Mouse (Mus musculus) limb, embryonic 14.5 days (tissue): ENCODE measurements around the gene Slc26a1. TPM values are rescaled to one million over a fixed set of nuclear protein-coding genes. Genes with fewer than 3 reads are reported as not detected.

Experiments
- ATAC-seq: fragments of 200-750 bp; cut with Nextera tagmentation; 2 replicates; pipeline ENCODE4 v1.8.0; 2017; ENCODE audit warnings: low read depth, moderate number of reproducible peaks, moderate TSS enrichment; ENCODE audit not compliant: low FRiP score
- DNase-seq: peaks from one replicate; pipeline ENCODE4 v3.0.0-alpha.2; 2015; ENCODE audit warnings: low spot score
- H3K27ac ChIP-seq: fragments of 300-500 bp; sonication (generic); replicated peaks from 2 replicates; pipeline ENCODE4 v1.5.1; 2014; ENCODE audit warnings: low read depth, mild to moderate bottlenecking, low read length, moderate library complexity, mixed read lengths
- H3K27me3 ChIP-seq: fragments of 300-500 bp; sonication (generic); 2 replicates; pipeline ENCODE4 v1.6.1; 2014; ENCODE audit warnings: low read length, mixed read lengths; ENCODE audit not compliant: control insufficient read depth, insufficient read depth
- H3K36me3 ChIP-seq: fragments of 300-500 bp; sonication (generic); 2 replicates; pipeline ENCODE4 v1.6.1; 2014; ENCODE audit warnings: mild to moderate bottlenecking, low read length, moderate library complexity, mixed read lengths; ENCODE audit not compliant: control insufficient read depth, insufficient read depth
- H3K4me1 ChIP-seq: fragments of 300-500 bp; sonication (generic); 2 replicates; pipeline ENCODE4 v1.6.1; 2014; ENCODE audit warnings: antibody characterized with exemption, low read length, mixed read lengths; ENCODE audit not compliant: control insufficient read depth, insufficient read depth
- H3K4me2 ChIP-seq: fragments of 300-500 bp; sonication (generic); replicated peaks from 2 replicates; pipeline ENCODE4 v1.6.1; 2014; ENCODE audit warnings: low read depth, mild to moderate bottlenecking, low read length, moderate library complexity; ENCODE audit not compliant: severe bottlenecking
- H3K4me3 ChIP-seq: fragments of 300-500 bp; sonication (generic); replicated peaks from 2 replicates; pipeline ENCODE4 v1.5.1; 2014; ENCODE audit warnings: low read length
- H3K9ac ChIP-seq: fragments of 300-500 bp; sonication (generic); 2 replicates; pipeline ENCODE4 v1.6.1; 2014; ENCODE audit warnings: mild to moderate bottlenecking, low read depth, low read length, moderate library complexity; ENCODE audit not compliant: severe bottlenecking
- H3K9me3 ChIP-seq: fragments of 300-500 bp; sonication (generic); 2 replicates; pipeline ENCODE4 v1.6.1; 2016; ENCODE audit warnings: low read length; ENCODE audit not compliant: control insufficient read depth
- POLR2A ChIP-seq: fragments of 200-500 bp; IDR thresholded peaks from 2 replicates; pipeline ENCODE4 v1.8.0; 2012; ENCODE audit warnings: inconsistent platforms, mild to moderate bottlenecking, moderate library complexity, borderline replicate concordance; ENCODE audit not compliant: insufficient read depth, insufficient read length; ENCODE audit errors: extremely low read depth
- WGBS: fragments of 180-500 bp; shearing (Covaris S2); extraction: QIAGEN DNeasy Blood & Tissue Kit; methylation state at CpG from one replicate; pipeline ENCODE4 v1.1.7; 2014; 5-methylcytosine and 5-hydroxymethylcytosine counted together
- polyA plus RNA-seq, 2 experiments: library from polyadenylated mRNA; depleted of rRNA in 1 of 2; stranded (reverse) in 1 of 2; unstranded in 1 of 2; fragments of >200 nt; fragmentation: Nextera tagmentation in 1 of 2; extraction: Ambion mirVana in 1 of 2; gene quantifications; 2 replicates each; pipeline versions ENCODE4 v1.2.1 to v1.2.3; 2012 to 2014

Slc26a1 gene
- polyA plus RNA-seq, 2 experiments = 1.3 to 1.4 TPM

DNA sequence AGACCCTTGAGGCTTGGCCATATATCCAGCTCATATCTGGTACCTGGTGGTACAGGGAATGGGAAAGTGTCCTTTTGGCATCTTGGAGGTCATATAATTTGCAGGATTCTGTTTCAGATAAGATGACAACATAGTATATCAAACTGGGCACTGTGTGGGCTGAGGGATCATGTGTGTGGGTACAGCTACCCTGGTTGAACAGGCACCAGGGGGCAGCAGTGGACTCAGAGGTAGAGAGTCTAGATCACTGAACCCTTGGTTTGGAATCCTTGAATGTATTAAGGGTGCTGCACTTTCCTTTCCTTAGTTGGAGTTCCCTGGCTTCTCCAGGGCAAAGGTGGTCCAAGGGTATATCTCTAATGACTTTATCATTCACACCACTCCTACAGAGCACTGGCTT, 4.6 kb downstream of the Slc26a1 start:
- no peak overlapping the region for H3K4me2 ChIP-seq
- H3K9ac ChIP-seq = no peak overlapping the region
- H3K9me3 ChIP-seq = no peaks in the 10 kb centered on the region
- no peaks in the 10 kb centered on the region for H3K27me3 ChIP-seq
- no peak overlapping the region for H3K4me3 ChIP-seq
- ATAC-seq (no peak), DNase-seq (no peak)
- H3K4me1 ChIP-seq = peaks cover 11% of the 10 kb centered on the region; the same call in 1 of the 2 replicates
- no peak overlapping the region for H3K27ac ChIP-seq
- no peak for TF ChIP-seq POLR2A
- peaks cover 7% of the 10 kb centered on the region for H3K36me3 ChIP-seq

DNA sequence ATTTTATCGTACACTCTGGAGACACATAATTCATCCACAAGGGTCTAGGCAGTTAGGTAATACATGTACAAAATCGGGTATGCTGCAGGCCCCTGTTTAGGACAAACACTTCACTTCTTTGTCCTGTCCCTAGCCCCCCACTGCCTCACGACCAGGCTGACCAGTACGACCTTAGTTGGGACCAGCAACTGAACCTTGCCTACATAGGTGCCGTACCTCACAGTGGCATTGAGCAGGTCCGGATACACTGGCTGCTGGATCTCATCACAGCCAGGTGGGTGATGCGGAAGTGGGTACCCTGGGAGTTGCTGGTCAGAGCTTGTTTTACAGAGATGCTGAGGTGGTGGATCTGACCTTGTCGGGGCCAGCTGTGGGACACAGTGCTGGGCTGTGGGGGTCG, 5.4 kb downstream of the Slc26a1 start:
- peaks cover 11% of the 10 kb centered on the region; the same call in 1 of the 2 replicates for H3K4me1 ChIP-seq
- no peak for DNase-seq
- no peak for ATAC-seq
- H3K36me3 ChIP-seq = peaks cover 7% of the 10 kb centered on the region
- no peaks in the 10 kb centered on the region for H3K9me3 ChIP-seq
- TF ChIP-seq POLR2A = no peak
- H3K9ac ChIP-seq = peak overlapping the region; percentile 78
- no peak overlapping the region for H3K27ac ChIP-seq
- peak overlapping the region; percentile 85 for H3K4me2 ChIP-seq
- no peaks in the 10 kb centered on the region for H3K27me3 ChIP-seq
- H3K4me3 ChIP-seq = peak overlapping the region; percentile 53; the same call in 1 of the 2 replicates
- WGBS = 79% methylated on average over 9 of the region's 9 CpGs

DNA sequence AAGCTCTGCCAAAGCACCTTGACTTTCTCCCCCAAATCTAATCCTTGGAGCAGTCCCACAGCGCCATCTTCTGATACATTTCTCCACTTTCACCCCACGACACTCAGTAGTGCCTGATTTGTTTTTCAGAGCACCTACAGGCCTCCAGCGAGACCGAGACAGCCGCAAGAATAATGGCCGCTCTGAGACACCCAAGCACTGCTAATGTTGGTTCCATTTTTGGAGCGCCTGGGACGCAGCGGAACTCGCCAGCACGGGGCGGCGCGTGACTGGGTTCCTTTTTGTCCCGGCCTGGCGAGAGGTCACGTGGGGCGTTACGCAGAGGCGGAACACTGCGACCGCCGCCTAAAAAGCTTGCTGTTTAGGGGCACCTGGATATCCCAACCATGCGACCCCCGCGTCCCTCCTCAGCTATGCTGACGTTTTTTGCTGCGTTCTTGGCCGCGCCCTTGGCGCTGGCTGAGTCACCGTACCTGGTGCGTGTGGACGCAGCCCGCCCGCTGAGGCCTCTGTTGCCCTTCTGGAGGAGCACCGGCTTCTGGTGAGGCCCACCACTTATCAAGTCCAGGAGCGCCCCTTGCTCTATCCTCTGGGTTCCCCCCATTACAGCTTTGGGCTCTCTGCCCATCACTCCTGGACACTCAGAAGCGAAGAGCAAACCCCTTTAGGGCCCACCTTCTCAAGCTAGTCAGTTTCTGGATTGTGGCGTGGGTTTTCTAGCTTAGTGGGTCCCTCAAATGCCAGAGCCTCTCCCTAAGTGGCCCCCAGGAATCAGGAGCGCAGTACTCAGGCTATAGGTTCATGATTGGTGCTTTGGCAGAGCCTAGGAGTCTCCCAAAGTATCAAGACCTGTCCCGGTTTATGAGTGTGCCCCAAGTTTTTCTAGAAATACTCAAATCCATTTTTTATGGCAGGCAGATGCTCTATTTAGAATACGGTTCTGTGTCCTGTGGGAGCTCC, 6.1 kb downstream of the Slc26a1 start, which contains the start of gene Dgkq:
TSS of gene Dgkq (minus strand) at position 696 of the 960 bp plus-strand sequence.
- Histone ChIP-seq H3K9ac (peak within 1 kb of the TSS; percentile 78), H3K4me2 (peak within 1 kb of the TSS; percentile 85), H3K4me1 (peaks cover 11% of the 10 kb centered on the region; the same call in 1 of the 2 replicates), H3K27ac (peak within 1 kb of the TSS; percentile 85), H3K27me3 (no peaks in the 10 kb centered on the region), H3K4me3 (peak within 1 kb of the TSS; percentile 53), H3K36me3 (peaks cover 7% of the 10 kb centered on the region), H3K9me3 (no peaks in the 10 kb centered on the region)
- ATAC-seq = peak; percentile 89
- DNase-seq = peak; percentile 84
- 0 out of 2 replicates have a peak, but pooled peaks have one; percentile 8 for TF ChIP-seq POLR2A
- WGBS = 6% methylated on average over 36 of the region's 43 CpGs

DNA sequence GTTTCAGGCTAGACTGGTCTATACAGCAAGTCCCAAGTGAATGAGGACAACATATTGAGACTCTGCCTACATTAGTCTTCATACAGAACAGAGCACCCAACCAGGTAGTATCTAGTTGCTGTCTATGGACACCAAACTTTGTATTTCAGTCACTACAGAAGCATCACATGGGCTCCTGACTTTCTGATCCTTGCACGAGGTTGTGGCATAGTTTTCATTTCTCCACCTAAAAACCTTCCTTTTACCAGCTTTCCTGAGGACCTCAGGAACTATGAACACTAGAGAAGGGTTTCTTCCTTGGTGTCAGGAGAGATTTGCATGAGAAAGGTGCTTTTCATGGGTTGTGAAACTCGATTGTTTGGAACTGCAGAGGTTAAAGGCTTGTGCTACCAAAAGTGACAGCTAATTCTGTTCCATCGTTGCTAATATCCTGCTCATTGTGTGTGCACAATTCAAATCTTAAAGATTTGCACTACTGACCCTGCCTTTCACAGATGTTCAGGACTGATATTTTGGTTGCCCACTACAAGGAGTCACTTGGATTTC, 6.9 kb downstream of the Slc26a1 start:
- ATAC-seq (no peak), DNase-seq (no peak)
- peak overlapping the region; percentile 85 for H3K27ac ChIP-seq
- H3K9me3 ChIP-seq = no peaks in the 10 kb centered on the region
- no peak for TF ChIP-seq POLR2A
- peak overlapping the region; percentile 78 for H3K9ac ChIP-seq
- H3K36me3 ChIP-seq = peaks cover 7% of the 10 kb centered on the region
- H3K27me3 ChIP-seq = no peaks in the 10 kb centered on the region
- peak overlapping the region; percentile 85 for H3K4me2 ChIP-seq
- H3K4me1 ChIP-seq = peaks cover 11% of the 10 kb centered on the region; the same call in 1 of the 2 replicates
- H3K4me3 ChIP-seq = peak overlapping the region; percentile 53
- WGBS = 16% methylated on average over 3 of the region's 3 CpGs

DNA sequence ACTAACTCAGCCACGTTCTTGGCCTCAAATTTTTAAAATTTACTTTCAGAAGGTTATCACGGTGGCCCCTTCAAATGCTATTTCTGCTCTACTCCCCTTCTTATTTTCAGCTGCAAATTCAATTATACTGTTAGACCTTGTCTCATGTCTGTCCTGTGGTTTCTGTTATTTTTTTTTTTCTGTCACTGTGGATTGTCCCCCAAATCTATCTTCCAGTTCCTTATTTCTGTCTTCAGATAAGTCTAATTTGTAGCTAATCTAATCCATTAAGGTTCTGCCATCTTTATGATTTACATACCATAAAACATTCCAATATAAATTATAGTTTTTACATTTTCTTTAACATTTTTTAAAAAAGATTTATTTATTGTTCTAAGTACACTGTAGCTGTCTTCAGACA, 8.0 kb downstream of the Slc26a1 start:
- no peak overlapping the region for H3K9ac ChIP-seq
- no peak overlapping the region for H3K4me3 ChIP-seq
- no peaks in the 10 kb centered on the region for H3K27me3 ChIP-seq
- DNase-seq (no peak), ATAC-seq (no peak)
- no peak overlapping the region for H3K27ac ChIP-seq
- WGBS = 82% methylated on average over 2 of the region's 2 CpGs
- H3K4me1 ChIP-seq = peaks cover 11% of the 10 kb centered on the region; the same call in 1 of the 2 replicates
- H3K9me3 ChIP-seq = no peaks in the 10 kb centered on the region
- no peak for TF ChIP-seq POLR2A
- no peak overlapping the region for H3K4me2 ChIP-seq
- peaks cover 7% of the 10 kb centered on the region for H3K36me3 ChIP-seq
